Mouse (Mus musculus): ENCODE data around the gene Arhgap15. TPM values are rescaled to one million over a fixed set of nuclear protein-coding genes. Genes with fewer than 3 reads are reported as not detected.

Arhgap15 gene
- polyA plus RNA-seq, 1 experiment, result not detected

GRCm38 (mm10) chr2:44142611-44143010 is 394.0 kb downstream of the Arhgap15 start:
- Histone ChIP-seq H3K27ac (ENCODE audit: insufficient read depth, low read depth, low read length) (no peak overlapping the region), H3K4me3 (ENCODE audit: insufficient read depth, low read depth, low read length) (no peak overlapping the region), H3K4me1 (ENCODE audit: control insufficient read depth, insufficient read depth, low read length) (no peaks in the 10 kb centered on the region)
- 91% methylated on average over 5 of the region's 5 CpGs for WGBS
- TF ChIP-seq POLR2A (IDR thresholded peaks at IDR 0.05; ENCODE audit: insufficient read depth, low read depth, low read length) (no peak), CTCF (IDR thresholded peaks at IDR 0.05; ENCODE audit: insufficient read depth, low read depth, low read length) (no peak)

- H3K4me3 ChIP-seq (ENCODE audit: insufficient read depth, low read depth, low read length), result no peak overlapping the region
- WGBS, result 84% methylated on average over 7 of the region's 7 CpGs
- no peak for TF ChIP-seq POLR2A (IDR thresholded peaks at IDR 0.05; ENCODE audit: insufficient read depth, low read depth, low read length)
- no peak for TF ChIP-seq CTCF (IDR thresholded peaks at IDR 0.05; ENCODE audit: insufficient read depth, low read depth, low read length)
- no peak overlapping the region for H3K27ac ChIP-seq (ENCODE audit: insufficient read depth, low read depth, low read length)
- H3K4me1 ChIP-seq (ENCODE audit: control insufficient read depth, insufficient read depth, low read length), result no peaks in the 10 kb centered on the region; the same call in 1 of the 2 replicates
Measured at GRCm38 (mm10) chr2:44146124-44146981, 397.7 kb downstream of the Arhgap15 start.

GRCm38 (mm10) chr2:44147486-44147885 is 398.9 kb downstream of the Arhgap15 start:
- TF ChIP-seq POLR2A (IDR thresholded peaks at IDR 0.05; ENCODE audit: insufficient read depth, low read depth, low read length) (no peak), CTCF (IDR thresholded peaks at IDR 0.05; ENCODE audit: insufficient read depth, low read depth, low read length) (no peak)
- Histone ChIP-seq H3K27ac (ENCODE audit: insufficient read depth, low read depth, low read length) (no peak overlapping the region), H3K4me1 (ENCODE audit: control insufficient read depth, insufficient read depth, low read length) (no peaks in the 10 kb centered on the region; the same call in 1 of the 2 replicates), H3K4me3 (ENCODE audit: insufficient read depth, low read depth, low read length) (no peak overlapping the region)
- 71% methylated on average over 5 of the region's 5 CpGs for WGBS

GRCm38 (mm10) chr2:44147971-44148370 is 399.3 kb downstream of the Arhgap15 start:
- Histone ChIP-seq H3K4me1 (ENCODE audit: control insufficient read depth, insufficient read depth, low read length) (no peaks in the 10 kb centered on the region; the same call in 1 of the 2 replicates), H3K27ac (ENCODE audit: insufficient read depth, low read depth, low read length) (no peak overlapping the region), H3K4me3 (ENCODE audit: insufficient read depth, low read depth, low read length) (no peak overlapping the region)
- no peak for TF ChIP-seq CTCF (IDR thresholded peaks at IDR 0.05; ENCODE audit: insufficient read depth, low read depth, low read length)
- no peak for TF ChIP-seq POLR2A (IDR thresholded peaks at IDR 0.05; ENCODE audit: insufficient read depth, low read depth, low read length)
- 52% methylated on average over 7 of the region's 7 CpGs for WGBS

GRCm38 (mm10) chr2:44148550-44149100 is 400.0 kb downstream of the Arhgap15 start:
- TF ChIP-seq CTCF (IDR thresholded peaks at IDR 0.05; ENCODE audit: insufficient read depth, low read depth, low read length) (no peak), POLR2A (IDR thresholded peaks at IDR 0.05; ENCODE audit: insufficient read depth, low read depth, low read length) (no peak)
- 65% methylated on average over 7 of the region's 7 CpGs for WGBS
- no peaks in the 10 kb centered on the region; the same call in 1 of the 2 replicates for H3K4me1 ChIP-seq (ENCODE audit: control insufficient read depth, insufficient read depth, low read length)
- H3K4me3 ChIP-seq (ENCODE audit: insufficient read depth, low read depth, low read length), result no peak overlapping the region
- H3K27ac ChIP-seq (ENCODE audit: insufficient read depth, low read depth, low read length), result no peak overlapping the region

- no peak overlapping the region for H3K27ac ChIP-seq (ENCODE audit: insufficient read depth, low read depth, low read length)
- no peaks in the 10 kb centered on the region; the same call in 1 of the 2 replicates for H3K4me1 ChIP-seq (ENCODE audit: control insufficient read depth, insufficient read depth, low read length)
- WGBS, result 77% methylated on average over 1 of the region's 1 CpGs
- H3K4me3 ChIP-seq (ENCODE audit: insufficient read depth, low read depth, low read length), result no peak overlapping the region
- no peak for TF ChIP-seq CTCF (IDR thresholded peaks at IDR 0.05; ENCODE audit: insufficient read depth, low read depth, low read length)
- no peak for TF ChIP-seq POLR2A (IDR thresholded peaks at IDR 0.05; ENCODE audit: insufficient read depth, low read depth, low read length)
Measured at GRCm38 (mm10) chr2:44152301-44152700, 403.7 kb downstream of the Arhgap15 start.

GRCm38 (mm10) chr2:44160358-44160757 is 411.7 kb downstream of the Arhgap15 start:
- no peak overlapping the region for H3K4me3 ChIP-seq (ENCODE audit: insufficient read depth, low read depth, low read length)
- TF ChIP-seq CTCF (IDR thresholded peaks at IDR 0.05; ENCODE audit: insufficient read depth, low read depth, low read length), result no peak
- no peak for TF ChIP-seq POLR2A (IDR thresholded peaks at IDR 0.05; ENCODE audit: insufficient read depth, low read depth, low read length)
- H3K4me1 ChIP-seq (ENCODE audit: control insufficient read depth, insufficient read depth, low read length), result no peaks in the 10 kb centered on the region
- H3K27ac ChIP-seq (ENCODE audit: insufficient read depth, low read depth, low read length), result no peak overlapping the region
- 53% methylated on average over 4 of the region's 4 CpGs for WGBS

GRCm38 (mm10) chr2:44165789-44166188 is 417.2 kb downstream of the Arhgap15 start:
- Histone ChIP-seq H3K4me1 (ENCODE audit: control insufficient read depth, insufficient read depth, low read length) (no peaks in the 10 kb centered on the region), H3K27ac (ENCODE audit: insufficient read depth, low read depth, low read length) (no peak overlapping the region), H3K4me3 (ENCODE audit: insufficient read depth, low read depth, low read length) (no peak overlapping the region)
- WGBS, result 59% methylated on average over 3 of the region's 3 CpGs
- no peak for TF ChIP-seq CTCF (IDR thresholded peaks at IDR 0.05; ENCODE audit: insufficient read depth, low read depth, low read length)
- TF ChIP-seq POLR2A (IDR thresholded peaks at IDR 0.05; ENCODE audit: insufficient read depth, low read depth, low read length), result no peak

GRCm38 (mm10) chr2:44166716-44167115 is 418.1 kb downstream of the Arhgap15 start:
- H3K27ac ChIP-seq (ENCODE audit: insufficient read depth, low read depth, low read length), result no peak overlapping the region
- 82% methylated on average over 4 of the region's 4 CpGs for WGBS
- H3K4me1 ChIP-seq (ENCODE audit: control insufficient read depth, insufficient read depth, low read length), result no peaks in the 10 kb centered on the region
- H3K4me3 ChIP-seq (ENCODE audit: insufficient read depth, low read depth, low read length), result no peak overlapping the region
- TF ChIP-seq CTCF (IDR thresholded peaks at IDR 0.05; ENCODE audit: insufficient read depth, low read depth, low read length) (no peak), POLR2A (IDR thresholded peaks at IDR 0.05; ENCODE audit: insufficient read depth, low read depth, low read length) (no peak)
